Mouse (Mus musculus) ES-Bruce4 (cell line): ENCODE data around the gene Cfap54. TPM values are rescaled to one million over a fixed set of nuclear protein-coding genes. Genes with fewer than 3 reads are reported as not detected.

ENCODE experiments used
- H3K27ac ChIP-seq: 2 replicates; pipeline ENCODE4 v1.5.1; 2012; ENCODE audit warnings: low read length, inconsistent platforms; ENCODE audit not compliant: insufficient read depth
- H3K27me3 ChIP-seq: 2 replicates; pipeline ENCODE4 v1.6.1; 2012; ENCODE audit warnings: mild to moderate bottlenecking, low read length, inconsistent platforms; ENCODE audit not compliant: control insufficient read depth, poor library complexity, insufficient read depth, severe bottlenecking
- H3K36me3 ChIP-seq: 2 replicates; pipeline ENCODE4 v1.6.1; 2012; ENCODE audit warnings: inconsistent platforms, mild to moderate bottlenecking, low read length, moderate library complexity; ENCODE audit not compliant: control insufficient read depth, poor library complexity, insufficient read depth, severe bottlenecking
- H3K4me1 ChIP-seq: one replicate; pipeline ENCODE4 v1.8.1; 2011; ENCODE audit warnings: low read length; ENCODE audit not compliant: control insufficient read depth, insufficient read depth
- H3K4me3 ChIP-seq: 2 replicates; pipeline ENCODE4 v1.5.1; 2011; ENCODE audit warnings: low read depth, mild to moderate bottlenecking, low read length
- H3K9ac ChIP-seq: 2 replicates; pipeline ENCODE4 v1.6.1; 2012; ENCODE audit warnings: low read depth, mild to moderate bottlenecking, inconsistent platforms; ENCODE audit not compliant: poor library complexity, severe bottlenecking
- H3K9me3 ChIP-seq: replicated peaks from 2 replicates; pipeline ENCODE4 v1.6.1; 2012; ENCODE audit warnings: mild to moderate bottlenecking, low read length, inconsistent platforms; ENCODE audit not compliant: control insufficient read depth, poor library complexity, insufficient read depth, severe bottlenecking
- CTCF ChIP-seq: IDR thresholded peaks from one replicate; pipeline ENCODE4 v1.8.1; 2011; ENCODE audit warnings: low read depth, low read length
- EP300 ChIP-seq: IDR thresholded peaks from 2 replicates; pipeline ENCODE4 v1.6.1; 2011; ENCODE audit warnings: low read depth, low read length; ENCODE audit not compliant: insufficient read depth
- POLR2A ChIP-seq: IDR thresholded peaks from one replicate; pipeline ENCODE4 v1.8.1; 2011; ENCODE audit warnings: low read length; ENCODE audit not compliant: insufficient read depth
- polyA plus RNA-seq: library from polyadenylated mRNA; stranded (reverse); fragments of >200 nt; gene quantifications from 2 replicates; pipeline ENCODE4 v1.2.4, GENCODE M21; 2011; ENCODE audit warnings: low read depth; ENCODE audit not compliant: missing spikeins, insufficient read depth, insufficient read length

The Cfap54 gene
- polyA plus RNA-seq, 1 experiment = not detected

- Histone ChIP-seq H3K36me3 (no peaks in the 10 kb centered on the region), H3K27ac (no peak overlapping the region), H3K9ac (no peak overlapping the region), H3K4me1 (no peaks in the 10 kb centered on the region), H3K4me3 (no peak overlapping the region), H3K9me3 (no peaks in the 10 kb centered on the region), H3K27me3 (no peaks in the 10 kb centered on the region; the same call in 1 of the 2 replicates)
- TF ChIP-seq CTCF = no peak
- TF ChIP-seq POLR2A = no peak
- TF ChIP-seq EP300 = no peak
Observed at GRCm38 (mm10) chr10:92937091-92937490, 144.3 kb downstream of the Cfap54 start.

GRCm38 (mm10) chr10:92934506-92934905, 146.9 kb downstream of the Cfap54 start:
- H3K27ac ChIP-seq = no peak overlapping the region
- H3K9ac ChIP-seq = no peak overlapping the region
- no peak overlapping the region for H3K4me3 ChIP-seq
- no peak for TF ChIP-seq CTCF
- no peak for TF ChIP-seq POLR2A
- TF ChIP-seq EP300 = no peak
- no peaks in the 10 kb centered on the region for H3K9me3 ChIP-seq
- no peaks in the 10 kb centered on the region for H3K36me3 ChIP-seq
- no peaks in the 10 kb centered on the region; the same call in 1 of the 2 replicates for H3K27me3 ChIP-seq
- no peaks in the 10 kb centered on the region for H3K4me1 ChIP-seq

GRCm38 (mm10) chr10:92933616-92934015, 147.8 kb downstream of the Cfap54 start:
- H3K36me3 ChIP-seq = no peaks in the 10 kb centered on the region
- H3K9ac ChIP-seq = no peak overlapping the region
- H3K27ac ChIP-seq = no peak overlapping the region
- H3K9me3 ChIP-seq = no peaks in the 10 kb centered on the region
- H3K4me1 ChIP-seq = no peaks in the 10 kb centered on the region
- no peaks in the 10 kb centered on the region; the same call in 1 of the 2 replicates for H3K27me3 ChIP-seq
- no peak for TF ChIP-seq CTCF
- TF ChIP-seq POLR2A = no peak
- TF ChIP-seq EP300 = no peak
- no peak overlapping the region for H3K4me3 ChIP-seq

GRCm38 (mm10) chr10:92932464-92932863, 149.0 kb downstream of the Cfap54 start:
- no peak for TF ChIP-seq POLR2A
- TF ChIP-seq EP300 = no peak
- no peak for TF ChIP-seq CTCF
- H3K27ac ChIP-seq = no peak overlapping the region
- H3K4me3 ChIP-seq = no peak overlapping the region
- H3K27me3 ChIP-seq = no peaks in the 10 kb centered on the region; the same call in 1 of the 2 replicates
- no peak overlapping the region for H3K9ac ChIP-seq
- H3K9me3 ChIP-seq = no peaks in the 10 kb centered on the region
- H3K36me3 ChIP-seq = no peaks in the 10 kb centered on the region
- H3K4me1 ChIP-seq = no peaks in the 10 kb centered on the region

- H3K27me3 ChIP-seq = no peaks in the 10 kb centered on the region
- H3K9me3 ChIP-seq = no peaks in the 10 kb centered on the region
- no peaks in the 10 kb centered on the region for H3K36me3 ChIP-seq
- no peak overlapping the region for H3K27ac ChIP-seq
- TF ChIP-seq CTCF (no peak), EP300 (no peak), POLR2A (no peak)
- no peak overlapping the region for H3K4me3 ChIP-seq
- no peaks in the 10 kb centered on the region for H3K4me1 ChIP-seq
- no peak overlapping the region for H3K9ac ChIP-seq
Observed at GRCm38 (mm10) chr10:92930036-92930435, 151.4 kb downstream of the Cfap54 start.

- Histone ChIP-seq H3K27ac (no peak overlapping the region), H3K9me3 (no peaks in the 10 kb centered on the region), H3K9ac (no peak overlapping the region), H3K27me3 (no peaks in the 10 kb centered on the region), H3K4me1 (no peaks in the 10 kb centered on the region), H3K4me3 (no peak overlapping the region), H3K36me3 (no peaks in the 10 kb centered on the region)
- TF ChIP-seq POLR2A (no peak), EP300 (no peak), CTCF (no peak)
Observed at GRCm38 (mm10) chr10:92928256-92928655, 153.2 kb downstream of the Cfap54 start.
